Mouse (Mus musculus): Measurements from ENCODE around the gene Acap3. TPM values are rescaled to one million over a fixed set of nuclear protein-coding genes. Genes with fewer than 3 reads are reported as not detected.

Gene Acap3
- 44.4 and 50.6 TPM in 2 replicates for polyA plus RNA-seq (2012; rRNA removed)

GRCm38 (mm10) chr4:155891551-155892001, at the start of gene Acap3, which contains the start of gene Pusl1:
Gene Acap3 (plus strand): TSS chr4:155891822.
Gene Pusl1 (minus strand): TSS chr4:155891781.

GRCm38 (mm10) chr4:155846871-155847578, 44.6 kb upstream of the Acap3 start, which contains the start of gene Dvl1:
Gene Dvl1 (plus strand): TSS chr4:155847402.

DNA sequence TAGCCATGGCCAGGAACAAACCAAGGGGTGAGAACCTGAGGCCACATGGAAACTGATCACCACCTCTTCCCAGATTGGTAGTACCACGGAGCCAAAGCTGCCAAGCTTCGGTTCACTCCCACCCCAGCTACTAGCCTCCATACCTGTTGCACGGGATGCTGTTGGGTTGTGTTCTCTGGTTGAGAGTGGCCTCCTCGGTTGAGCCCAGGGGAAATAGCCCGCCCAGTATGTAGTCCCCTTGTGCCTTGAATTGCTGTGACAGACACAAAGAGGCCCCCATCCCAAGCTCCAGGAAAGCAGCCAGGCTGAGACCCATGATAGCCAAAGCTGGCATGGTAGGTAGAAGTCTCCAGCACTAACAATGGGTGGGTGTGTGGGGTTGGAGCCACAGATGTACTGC, 28.6 kb upstream of the Acap3 start, which contains the start of gene Tas1r3:
Gene Tas1r3 (minus strand): TSS at position 362 of the 400 bp plus-strand sequence.

DNA sequence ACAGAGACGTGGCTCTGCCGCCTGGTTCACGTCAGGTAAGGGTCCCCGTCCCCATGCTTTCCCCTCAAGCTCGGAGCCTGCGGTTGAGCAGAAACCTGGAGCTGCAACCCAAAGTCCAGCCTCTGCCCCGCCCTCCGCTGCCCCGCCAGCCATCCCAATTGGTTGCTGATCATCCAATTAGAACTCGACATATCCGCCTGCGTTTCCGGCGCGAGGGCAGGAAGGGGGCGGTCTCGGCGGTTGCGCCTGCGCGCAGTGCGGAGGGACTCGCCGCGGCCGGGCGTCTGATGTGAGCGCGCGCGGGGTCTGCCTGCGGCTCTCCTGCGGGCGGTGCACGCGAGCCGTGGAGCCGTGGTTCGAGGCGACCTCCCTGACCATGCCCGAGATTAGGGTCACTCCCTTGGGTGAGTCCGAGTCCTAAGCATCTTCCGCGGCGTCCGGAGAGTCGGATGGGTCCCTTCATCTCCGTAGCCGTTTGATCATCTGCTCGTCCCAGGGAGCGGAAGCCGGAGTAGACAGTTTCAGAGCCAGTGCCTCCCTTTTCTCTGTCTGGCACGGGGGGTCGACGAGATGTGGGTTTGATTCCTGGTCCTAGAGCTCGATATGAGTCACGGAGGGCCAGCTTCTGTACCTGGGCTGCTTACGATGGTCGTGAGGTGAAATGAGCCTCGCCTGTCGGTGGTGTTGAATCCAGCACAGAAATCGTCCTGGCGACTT, 22.1 kb upstream of the Acap3 start, which contains the start of the genes Cptp and Ints11:
Gene Cptp (minus strand): TSS at position 124 of the 717 bp plus-strand sequence.
Gene Ints11 (plus strand): TSS at position 230 of the 717 bp plus-strand sequence.

DNA sequence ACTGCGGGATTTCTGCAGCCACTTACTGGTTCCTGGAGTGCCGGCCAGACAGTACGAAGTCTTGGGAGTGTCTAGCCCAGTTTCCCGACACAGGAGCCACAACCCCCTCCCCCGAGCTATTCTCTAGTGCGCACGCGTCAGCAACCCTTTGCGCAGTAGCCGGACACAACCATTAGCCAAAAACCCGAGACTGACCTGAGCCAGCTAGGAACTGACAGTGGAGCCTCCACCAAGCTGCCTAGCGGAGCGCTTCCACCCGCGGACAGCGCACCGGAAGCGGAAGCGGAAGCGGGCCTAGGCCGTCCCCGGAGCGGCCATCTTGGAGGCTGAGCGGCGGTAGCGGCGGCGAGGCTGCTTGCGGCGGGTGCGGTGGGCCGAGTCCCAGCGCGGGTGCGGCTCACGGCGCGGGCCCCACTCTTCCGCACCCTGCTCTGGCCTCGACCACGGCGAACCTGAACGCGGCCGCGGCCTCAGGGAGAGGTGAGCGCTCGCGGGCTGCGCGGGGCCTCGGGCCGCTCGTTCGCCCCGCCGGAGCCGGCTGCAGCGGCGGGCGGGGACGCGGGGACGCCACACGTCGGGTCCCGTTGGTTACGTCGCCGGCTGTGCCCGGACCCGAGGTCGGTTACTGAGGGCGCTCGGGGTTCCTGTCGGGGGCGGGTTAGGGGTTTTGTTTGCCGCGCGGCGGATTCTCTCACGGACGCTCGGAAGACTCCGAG, 52.1 kb downstream of the Acap3 start, which contains the start of gene Ube2j2:
Gene Ube2j2 (plus strand): TSS at position 298 of the 716 bp plus-strand sequence.

Other genes with a start within 250 kb of the Acap3 start
- gene Gm10563, start 246.4 kb upstream of the Acap3 start, polyA plus RNA-seq (2012; rRNA removed), result not detected in 2 replicates
- 7.0 and 14.2 TPM in 2 replicates for gene Mmp23, start 238.4 kb upstream of the Acap3 start, polyA plus RNA-seq (2012; rRNA removed)
- gene Mib2, start 222.6 kb upstream of the Acap3 start, polyA plus RNA-seq (2012; rRNA removed), result 42.1 and 53.8 TPM in 2 replicates
- 8.0 and 11.4 TPM in 2 replicates for gene Fndc10, start 197.5 kb upstream of the Acap3 start, polyA plus RNA-seq (2012; rRNA removed)
- 96.3 and 117 TPM in 2 replicates for gene Ssu72, start 187.0 kb upstream of the Acap3 start, polyA plus RNA-seq (2012; rRNA removed)
- gene Tmem240, start 157.0 kb upstream of the Acap3 start, polyA plus RNA-seq (2012; rRNA removed), result 3.4 and 3.6 TPM in 2 replicates
- 89.8 and 102 TPM in 2 replicates for gene Atad3a, start 130.7 kb upstream of the Acap3 start, polyA plus RNA-seq (2012; rRNA removed)
- gene Vwa1, start 117.1 kb upstream of the Acap3 start, polyA plus RNA-seq (2012; rRNA removed), result 6.9 and 7.5 TPM in 2 replicates
- 0.50 and 0.83 TPM in 2 replicates for gene Tmem88b, start 105.9 kb upstream of the Acap3 start, polyA plus RNA-seq (2012; rRNA removed)
- gene Ankrd65, start 101.4 kb upstream of the Acap3 start, polyA plus RNA-seq (2012; rRNA removed), result not detected in 2 replicates
- 69.9 and 120 TPM in 2 replicates for gene Mrpl20, start 88.9 kb upstream of the Acap3 start, polyA plus RNA-seq (2012; rRNA removed)
- gene Ccnl2, start 79.3 kb upstream of the Acap3 start, polyA plus RNA-seq (2012; rRNA removed), result 225 and 230 TPM in 2 replicates
- 126 and 135 TPM in 2 replicates for gene Aurkaip1, start 60.5 kb upstream of the Acap3 start, polyA plus RNA-seq (2012; rRNA removed)
- gene Mxra8, start 52.1 kb upstream of the Acap3 start, polyA plus RNA-seq (2012; rRNA removed), result 53.6 and 63.9 TPM in 2 replicates
- gene Dvl1, start 44.4 kb upstream of the Acap3 start, polyA plus RNA-seq (2012; rRNA removed), result 61.8 and 67.7 TPM in 2 replicates
- gene Tas1r3, start 28.5 kb upstream of the Acap3 start, polyA plus RNA-seq (2012; rRNA removed), result 0.34 and 0.48 TPM in 2 replicates
- 8.5 and 16.8 TPM in 2 replicates for gene Cptp, start 22.4 kb upstream of the Acap3 start, polyA plus RNA-seq (2012; rRNA removed)
- 60.0 and 67.2 TPM in 2 replicates for gene Ints11, start 22.3 kb upstream of the Acap3 start, polyA plus RNA-seq (2012; rRNA removed)
- 58.7 and 62.5 TPM in 2 replicates for gene Pusl1, start within 50 bp of the Acap3 start, polyA plus RNA-seq (2012; rRNA removed)
- gene Ube2j2, start 52.0 kb downstream of the Acap3 start, polyA plus RNA-seq (2012; rRNA removed), result 112 and 120 TPM in 2 replicates
- 14.8 and 17.7 TPM in 2 replicates for gene C1qtnf12, start 70.5 kb downstream of the Acap3 start, polyA plus RNA-seq (2012; rRNA removed)
- 8.5 and 10.3 TPM in 2 replicates for gene B3galt6, start 100.8 kb downstream of the Acap3 start, polyA plus RNA-seq (2012; rRNA removed)
- 76.6 and 90.7 TPM in 2 replicates for gene Sdf4, start 101.0 kb downstream of the Acap3 start, polyA plus RNA-seq (2012; rRNA removed)
- 4.2 and 4.4 TPM in 2 replicates for gene Tnfrsf4, start 122.0 kb downstream of the Acap3 start, polyA plus RNA-seq (2012; rRNA removed)
- 0.06 and 0.16 TPM in 2 replicates for gene Tnfrsf18, start 134.3 kb downstream of the Acap3 start, polyA plus RNA-seq (2012; rRNA removed)
- gene Ttll10, start 167.6 kb downstream of the Acap3 start, polyA plus RNA-seq (2012; rRNA removed), result 0.24 and 0.45 TPM in 2 replicates
- 58.0 and 88.7 TPM in 2 replicates for gene 9430015G10Rik, start 218.2 kb downstream of the Acap3 start, polyA plus RNA-seq (2012; rRNA removed)
- 2.9 and 4.2 TPM in 2 replicates for gene Rnf223, start 238.7 kb downstream of the Acap3 start, polyA plus RNA-seq (2012; rRNA removed)